Mouse (Mus musculus) heart, adult 2 months (tissue): ENCODE data around the gene Cwc25. TPM values are rescaled to one million over a fixed set of nuclear protein-coding genes. Genes with fewer than 3 reads are reported as not detected.

Experiments used
- DNase-seq, 2 experiments: peaks; one replicate each; pipeline ENCODE4 v3.0.0; 2021
- H3K27ac ChIP-seq: fragments of 200-600 bp; 2 replicates; pipeline ENCODE4 v1.8.1; 2022
- H3K27me3 ChIP-seq: fragments of 200-500 bp; 2 replicates; pipeline ENCODE4 v1.6.1; 2012; ENCODE audit warnings: mild to moderate bottlenecking, low read length, inconsistent platforms, mixed read lengths; ENCODE audit not compliant: control insufficient read depth, insufficient read depth
- H3K36me3 ChIP-seq: fragments of 200-500 bp; 2 replicates; pipeline ENCODE4 v1.6.1; 2012; ENCODE audit warnings: low read length, inconsistent platforms; ENCODE audit not compliant: control insufficient read depth, insufficient read depth
- H3K4me1 ChIP-seq: fragments of 200-500 bp; 2 replicates; pipeline ENCODE4 v1.6.1; 2011; ENCODE audit warnings: low read length; ENCODE audit not compliant: control insufficient read depth, insufficient read depth
- H3K4me3 ChIP-seq: fragments of 200-600 bp; 2 replicates; pipeline ENCODE4 v1.8.1; 2022
- H3K79me2 ChIP-seq: fragments of 200-500 bp; replicated peaks from 2 replicates; pipeline ENCODE4 v1.6.1; 2012; ENCODE audit warnings: mild to moderate bottlenecking, inconsistent platforms, low read length, moderate library complexity, mixed read lengths; ENCODE audit not compliant: control insufficient read depth, insufficient read depth
- H3K9ac ChIP-seq: fragments of 200-500 bp; 2 replicates; pipeline ENCODE4 v1.6.1; 2012; ENCODE audit warnings: low read depth, mild to moderate bottlenecking, control low read depth, inconsistent platforms, low read length, mixed read lengths
- CTCF ChIP-seq: fragments of 200-600 bp; IDR thresholded peaks from 2 replicates; pipeline ENCODE4 v1.8.1; 2022; ENCODE audit warnings: antibody characterized with exemption, mild to moderate bottlenecking, moderate library complexity
- EP300 ChIP-seq: fragments of 200-500 bp; IDR thresholded peaks from 2 replicates; pipeline ENCODE4 v1.6.1; 2011; ENCODE audit warnings: low read depth, low read length, control low read depth; ENCODE audit not compliant: insufficient read depth
- POLR2A ChIP-seq: fragments of 200-500 bp; IDR thresholded peaks from 2 replicates; pipeline ENCODE4 v1.6.1; 2011; ENCODE audit warnings: mild to moderate bottlenecking, low read depth, low read length, control low read depth; ENCODE audit not compliant: insufficient read depth
- WGBS: fragments of 180-500 bp; shearing (Covaris S2); methylation state at CpG from one replicate; pipeline ENCODE4 v1.1.7; 2018; 5-methylcytosine and 5-hydroxymethylcytosine counted together
- intact Hi-C: fragments of 180-260 bp; cut with DNase I; formaldehyde crosslinking; loops from one replicate; pipeline ENCODE4 v1.15.1; 2025
- polyA plus RNA-seq: library from polyadenylated mRNA; depleted of rRNA; stranded (reverse); fragments of >200 nt; gene quantifications from 2 replicates; pipeline ENCODE4 v1.2.3, GENCODE M21; 2012
- total RNA-seq, 2 experiments: library from RNA; stranded (reverse); gene quantifications; 2 replicates each; pipeline ENCODE4 v1.2.3; 2021

Gene Cwc25
- total and polyA plus RNA-seq, 3 experiments = 6.0 to 7.9 (median 7.6) TPM

- H3K79me2 ChIP-seq = no peaks in the 10 kb centered on the region
- no peak overlapping the region for H3K4me3 ChIP-seq
- intact Hi-C loops = no loop called here
- no peak overlapping the region for H3K27ac ChIP-seq
- no peak for DNase-seq
- TF ChIP-seq POLR2A (no peak), CTCF (no peak), EP300 (no peak)
- 79% methylated on average over 7 of the region's 7 CpGs for WGBS
- no peak overlapping the region for H3K9ac ChIP-seq
- no peaks in the 10 kb centered on the region for H3K27me3 ChIP-seq
- no peaks in the 10 kb centered on the region for H3K36me3 ChIP-seq
- no peaks in the 10 kb centered on the region for H3K4me1 ChIP-seq
Measured at GRCm38 (mm10) chr11:97728730-97729129, 37.6 kb downstream of the Cwc25 start.

GRCm38 (mm10) chr11:97728311-97728710, 38.0 kb downstream of the Cwc25 start:
- Histone ChIP-seq H3K27ac (no peak overlapping the region), H3K9ac (no peak overlapping the region), H3K4me3 (no peak overlapping the region), H3K36me3 (no peaks in the 10 kb centered on the region), H3K27me3 (no peaks in the 10 kb centered on the region), H3K4me1 (no peaks in the 10 kb centered on the region), H3K79me2 (no peaks in the 10 kb centered on the region)
- intact Hi-C loops = no loop called here
- TF ChIP-seq POLR2A (no peak), EP300 (no peak)
- WGBS = 80% methylated on average over 7 of the region's 7 CpGs
- no peak for DNase-seq

GRCm38 (mm10) chr11:97723709-97724108, 42.6 kb downstream of the Cwc25 start:
- TF ChIP-seq EP300 (no peak), CTCF (no peak), POLR2A (no peak)
- no peaks in the 10 kb centered on the region for H3K27me3 ChIP-seq
- DNase-seq = no peak
- H3K4me1 ChIP-seq = no peaks in the 10 kb centered on the region
- H3K27ac ChIP-seq = no peak overlapping the region
- 54% methylated on average over 7 of the region's 7 CpGs for WGBS
- no peak overlapping the region for H3K9ac ChIP-seq
- no peaks in the 10 kb centered on the region for H3K79me2 ChIP-seq
- no peaks in the 10 kb centered on the region for H3K36me3 ChIP-seq
- intact Hi-C loops = no loop called here
- H3K4me3 ChIP-seq = no peak overlapping the region

- H3K4me1 ChIP-seq = no peaks in the 10 kb centered on the region
- no peak overlapping the region for H3K9ac ChIP-seq
- WGBS = 90% methylated on average over 4 of the region's 4 CpGs
- H3K4me3 ChIP-seq = no peak overlapping the region
- no peaks in the 10 kb centered on the region for H3K36me3 ChIP-seq
- no peaks in the 10 kb centered on the region for H3K79me2 ChIP-seq
- H3K27ac ChIP-seq = no peak overlapping the region
- no peak for TF ChIP-seq POLR2A
- no peak for TF ChIP-seq CTCF
- TF ChIP-seq EP300 = no peak
- no peaks in the 10 kb centered on the region for H3K27me3 ChIP-seq
- DNase-seq = no peak
- intact Hi-C loops = no loop called here
Measured at GRCm38 (mm10) chr11:97721338-97721737, 45.0 kb downstream of the Cwc25 start.

GRCm38 (mm10) chr11:97719041-97719440, 47.3 kb downstream of the Cwc25 start:
- Histone ChIP-seq H3K9ac (no peak overlapping the region), H3K27ac (no peak overlapping the region), H3K27me3 (no peaks in the 10 kb centered on the region), H3K4me1 (no peaks in the 10 kb centered on the region), H3K4me3 (no peak overlapping the region), H3K36me3 (no peaks in the 10 kb centered on the region), H3K79me2 (no peaks in the 10 kb centered on the region)
- no peak for DNase-seq
- intact Hi-C loops = no loop called here
- WGBS = 74% methylated on average over 4 of the region's 4 CpGs
- no peak for TF ChIP-seq POLR2A
- TF ChIP-seq CTCF = no peak
- no peak for TF ChIP-seq EP300

- peaks cover 2% of the 10 kb centered on the region; the same call in 1 of the 2 replicates for H3K4me1 ChIP-seq
- no peak overlapping the region for H3K27ac ChIP-seq
- H3K4me3 ChIP-seq = no peak overlapping the region
- TF ChIP-seq EP300 (no peak), POLR2A (no peak), CTCF (no peak)
- peak in 1 of 2 experiments; percentile 45 for DNase-seq
- no peak overlapping the region for H3K9ac ChIP-seq
- H3K79me2 ChIP-seq = no peaks in the 10 kb centered on the region
- no peaks in the 10 kb centered on the region for H3K36me3 ChIP-seq
- no peaks in the 10 kb centered on the region for H3K27me3 ChIP-seq
- WGBS = 38% methylated on average over 15 of the region's 15 CpGs
- intact Hi-C loops = no loop called here
Measured at GRCm38 (mm10) chr11:97718281-97718860, 48.0 kb downstream of the Cwc25 start.
